Mouse (Mus musculus) ES-E14 (cell line): ENCODE results near the gene Rassf4. TPM values are rescaled to one million over a fixed set of nuclear protein-coding genes. Genes with fewer than 3 reads are reported as not detected.

ENCODE experiments used
- DNase-seq: peaks from one replicate; pipeline ENCODE4 v3.0.0-alpha.2; 2013; ENCODE audit warnings: low read depth, low spot score
- H3K27ac ChIP-seq: 2 replicates; pipeline ENCODE4 v1.5.1; 2012; ENCODE audit warnings: low read depth, mild to moderate bottlenecking, low read length, moderate library complexity, mixed read lengths; ENCODE audit not compliant: poor library complexity, insufficient read depth, severe bottlenecking
- H3K36me3 ChIP-seq: 2 replicates; pipeline ENCODE4 v1.6.1; 2012; ENCODE audit warnings: mild to moderate bottlenecking, low read length, moderate library complexity, mixed read lengths; ENCODE audit not compliant: control insufficient read depth, poor library complexity, insufficient read depth, severe bottlenecking
- H3K4me1 ChIP-seq, 2 experiments: fragments of 150-350 bp in 1 of 2; sonication (generic) in 1 of 2; 2 replicates each; pipeline ENCODE4 v1.6.1; 2012; ENCODE audit warnings: low read length in 2 of 2, mild to moderate bottlenecking in 1 of 2, mixed read lengths in 1 of 2; ENCODE audit not compliant: control insufficient read depth in 2 of 2, insufficient read depth in 2 of 2, poor library complexity in 1 of 2
- H3K4me3 ChIP-seq, 2 experiments: fragments of 150-350 bp in 1 of 2; sonication (generic) in 1 of 2; 2 replicates each; pipeline ENCODE4 v1.5.1; 2012; ENCODE audit warnings: low read length in 2 of 2, low read depth in 1 of 2, mild to moderate bottlenecking in 1 of 2, mixed read lengths in 1 of 2; ENCODE audit not compliant: insufficient read depth in 1 of 2, poor library complexity in 1 of 2, severe bottlenecking in 1 of 2
- H3K9ac ChIP-seq: 2 replicates; pipeline ENCODE4 v1.6.1; 2012; ENCODE audit warnings: low read depth, mild to moderate bottlenecking, low read length, mixed read lengths; ENCODE audit not compliant: poor library complexity, insufficient read depth, severe bottlenecking
- H3K9me3 ChIP-seq: fragments of 150-350 bp; sonication (generic); 2 replicates; pipeline ENCODE4 v1.6.1; 2012; ENCODE audit warnings: low read depth, mild to moderate bottlenecking, low read length; ENCODE audit not compliant: control insufficient read depth, insufficient read depth
- CHD2 ChIP-seq: IDR thresholded peaks from 2 replicates; pipeline ENCODE4 v1.6.1; 2014; ENCODE audit warnings: mild to moderate bottlenecking, low read depth, low read length, inconsistent platforms
- HCFC1 ChIP-seq: IDR thresholded peaks from 2 replicates; pipeline ENCODE4 v1.6.1; 2012; ENCODE audit warnings: low read length, inconsistent platforms, borderline replicate concordance; ENCODE audit not compliant: insufficient read depth
- MAFK ChIP-seq: IDR thresholded peaks from 2 replicates; pipeline ENCODE4 v1.6.1; 2014; ENCODE audit warnings: mild to moderate bottlenecking, low read depth, low read length, inconsistent platforms; ENCODE audit not compliant: insufficient read depth
- ZC3H11A ChIP-seq: IDR thresholded peaks from 2 replicates; pipeline ENCODE4 v1.6.1; 2012; ENCODE audit warnings: low read depth, mild to moderate bottlenecking, inconsistent platforms, low read length, borderline replicate concordance
- ZNF384 ChIP-seq: IDR thresholded peaks from 2 replicates; pipeline ENCODE4 v1.6.1; 2012; ENCODE audit warnings: low read depth, low read length, inconsistent platforms
- in situ Hi-C, 2 experiments: fragments of 600-800 bp; cut with MboI; formaldehyde crosslinking; loops; one replicate each; pipeline ENCODE4 v1.15.1; 2025; ENCODE audit warnings: low sequenced_read_pairs in 2 of 2, inconsistent platforms in 1 of 2; ENCODE audit not compliant: unreplicated experiment in 2 of 2
- total RNA-seq: library from RNA; depleted of rRNA; stranded (reverse); fragments of 300-350 nt; gene quantifications from 2 replicates; pipeline ENCODE4 v1.2.3, GENCODE M21; 2012

The Rassf4 gene
- total RNA-seq, 1 experiment = 2.8 TPM

- Histone ChIP-seq H3K36me3 (no peaks in the 10 kb centered on the region), H3K4me3 (no peak overlapping the region), H3K4me1 (no peaks in the 10 kb centered on the region), H3K27ac (no peak overlapping the region), H3K9ac (no peak overlapping the region), H3K9me3 (no peaks in the 10 kb centered on the region)
- in situ Hi-C loops = no loop called here
- TF ChIP-seq CHD2 (no peak), ZNF384 (no peak), MAFK (no peak), HCFC1 (no peak), ZC3H11A (no peak)
- no peak for DNase-seq
Measured at GRCm38 (mm10) chr6:116693639-116694038, 19.9 kb upstream of the Rassf4 start.

GRCm38 (mm10) chr6:116682317-116682716, 8.6 kb upstream of the Rassf4 start:
- no peak overlapping the region for H3K4me3 ChIP-seq
- no peaks in the 10 kb centered on the region for H3K9me3 ChIP-seq
- H3K27ac ChIP-seq = no peak overlapping the region
- DNase-seq = no peak
- in situ Hi-C loops = no loop called here
- no peak for TF ChIP-seq ZC3H11A
- TF ChIP-seq CHD2 = no peak
- TF ChIP-seq MAFK = no peak
- TF ChIP-seq HCFC1 = no peak
- no peak for TF ChIP-seq ZNF384
- no peaks in the 10 kb centered on the region for H3K36me3 ChIP-seq
- H3K4me1 ChIP-seq = no peaks in the 10 kb centered on the region
- no peak overlapping the region for H3K9ac ChIP-seq

GRCm38 (mm10) chr6:116679563-116680288, 6.0 kb upstream of the Rassf4 start:
- TF ChIP-seq HCFC1 (no peak), ZNF384 (no peak), CHD2 (no peak), ZC3H11A (no peak), MAFK (no peak)
- H3K27ac ChIP-seq = no peak overlapping the region
- H3K36me3 ChIP-seq = no peaks in the 10 kb centered on the region
- H3K9ac ChIP-seq = no peak overlapping the region
- no peaks in the 10 kb centered on the region for H3K4me1 ChIP-seq
- H3K9me3 ChIP-seq = no peaks in the 10 kb centered on the region
- no peak overlapping the region for H3K4me3 ChIP-seq
- in situ Hi-C loops = no loop called here
- no peak for DNase-seq

- TF ChIP-seq HCFC1 (no peak), MAFK (no peak), ZC3H11A (no peak), ZNF384 (no peak), CHD2 (no peak)
- H3K9ac ChIP-seq = no peak overlapping the region
- H3K36me3 ChIP-seq = no peaks in the 10 kb centered on the region
- no peak overlapping the region for H3K4me3 ChIP-seq
- no peaks in the 10 kb centered on the region; a peak in 2 of 4 replicates for H3K4me1 ChIP-seq
- in situ Hi-C loops = no loop called here
- H3K27ac ChIP-seq = no peak overlapping the region
- no peaks in the 10 kb centered on the region for H3K9me3 ChIP-seq
- DNase-seq = no peak
Measured at GRCm38 (mm10) chr6:116677321-116677720, 3.6 kb upstream of the Rassf4 start.
